Mouse (Mus musculus): ENCODE data around the gene Csrp1. TPM values are rescaled to one million over a fixed set of nuclear protein-coding genes. Genes with fewer than 3 reads are reported as not detected.

Gene Csrp1
- 112 TPM for polyA plus RNA-seq (2014; fragmentation: Illumina TruSeq; extraction: RNeasy Lipid Tissue Mini Kit (QIAGEN cat#74804); ENCODE audit: low read depth, low replicate concordance)

DNA sequence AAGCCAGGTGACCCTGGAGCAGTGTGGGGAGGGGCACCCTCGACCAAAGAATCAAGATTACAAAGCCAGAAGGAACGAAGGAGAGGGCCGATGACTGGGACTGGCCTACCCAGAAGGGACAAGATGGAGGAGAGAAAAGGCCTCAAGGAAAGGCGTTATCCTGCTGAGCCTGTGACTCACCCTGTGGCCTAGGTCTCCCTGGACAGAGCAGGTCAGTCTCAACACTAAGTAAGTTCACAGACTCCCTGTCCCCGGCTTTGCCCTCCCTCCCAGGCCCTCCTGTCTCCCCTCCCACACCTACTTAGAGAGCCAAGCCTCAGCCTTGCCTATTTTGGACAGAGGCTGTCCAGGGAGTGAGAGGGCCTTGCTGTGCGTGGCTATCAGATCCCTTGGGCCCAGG, at the start of gene Csrp1:
Csrp1 (plus strand) TSS at position 79 of the 400 bp plus-strand sequence.

DNA sequence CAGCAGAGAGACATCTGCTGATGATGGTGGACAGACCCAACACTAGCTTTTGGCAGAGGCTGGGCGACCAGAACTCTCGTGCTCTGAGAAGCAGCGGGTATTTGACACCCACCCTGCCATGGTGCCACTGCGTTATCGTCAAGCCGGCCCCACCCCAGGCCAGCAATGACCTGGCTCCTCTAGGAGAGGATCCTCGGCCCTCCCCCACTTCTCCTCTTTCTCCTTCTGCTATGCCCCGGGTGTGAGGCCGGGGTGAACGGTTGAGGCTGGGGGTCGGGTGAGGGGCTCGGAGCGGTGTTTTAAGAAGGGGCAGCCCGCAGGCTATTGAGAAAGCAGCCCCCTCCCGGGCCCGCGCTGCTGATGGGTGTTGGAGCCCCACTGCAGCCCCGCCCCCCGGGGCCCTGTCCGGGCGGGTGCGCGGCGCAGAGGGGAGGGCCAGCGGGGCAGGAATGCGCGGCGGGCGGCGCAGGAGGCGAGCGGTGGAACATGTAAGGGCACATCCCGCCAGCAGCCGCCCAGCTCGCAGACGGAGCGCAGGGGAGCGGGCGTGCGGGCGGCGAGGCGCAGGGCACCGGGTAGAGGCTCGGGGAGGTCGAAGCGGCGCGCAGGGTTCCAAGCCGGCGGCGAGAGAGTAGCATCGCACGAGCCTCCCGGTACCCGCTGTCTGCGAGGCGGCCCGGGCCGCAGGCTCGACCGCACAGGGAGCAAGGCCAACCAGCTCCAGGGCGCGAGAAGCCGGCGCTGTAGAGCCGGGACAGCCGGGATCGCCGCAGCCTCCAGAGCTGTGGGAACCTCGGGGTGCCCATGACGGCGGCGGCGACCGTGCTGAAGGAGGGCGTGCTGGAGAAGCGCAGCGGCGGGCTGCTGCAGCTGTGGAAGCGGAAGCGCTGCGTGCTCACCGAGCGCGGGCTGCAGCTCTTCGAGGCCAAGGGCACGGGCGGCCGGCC, 46.1 kb downstream of the Csrp1 start, which contains the start of gene Phlda3:
Phlda3 (plus strand) TSS at position 475 of the 947 bp plus-strand sequence.

DNA sequence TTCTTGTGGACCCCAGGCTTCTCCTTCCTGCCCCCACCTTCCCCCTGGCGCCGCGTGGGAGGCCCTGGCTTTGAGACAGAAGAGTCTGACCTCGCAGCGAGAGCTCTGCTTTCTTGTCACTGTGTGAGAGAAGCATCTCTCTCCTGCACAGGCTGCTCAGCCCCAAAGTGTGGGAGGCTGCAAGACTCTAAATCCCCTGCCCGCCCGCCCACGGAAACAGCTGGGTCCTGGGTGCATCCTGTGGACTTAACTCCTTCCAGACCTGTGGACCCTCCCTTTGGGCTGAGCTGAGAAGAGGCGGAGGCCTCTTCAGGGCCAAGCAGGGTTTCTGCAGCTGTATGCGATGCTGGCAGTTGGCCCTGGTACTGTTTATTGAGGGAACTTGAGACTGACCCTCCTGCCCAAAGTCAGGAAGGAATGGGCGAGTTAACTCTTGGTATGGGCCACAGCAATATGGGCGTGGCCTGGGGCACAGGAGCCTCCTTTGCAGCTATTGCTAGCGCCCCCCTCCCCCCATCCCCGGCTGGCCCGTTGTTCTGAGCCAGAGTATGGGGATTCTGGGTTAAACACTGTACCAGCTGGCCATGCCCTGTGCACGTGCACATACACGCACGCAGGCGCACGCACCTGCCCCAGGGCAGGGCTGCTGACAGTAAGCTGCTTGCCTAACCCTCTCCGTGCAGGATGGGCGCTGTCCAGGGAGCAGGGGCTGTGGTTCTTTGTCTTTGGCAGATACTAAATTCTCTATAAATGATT, 59.1 kb downstream of the Csrp1 start, which contains the start of gene Tnni1:
Tnni1 (plus strand) TSS at position 655 of the 756 bp plus-strand sequence.

Other genes with a start within 250 kb of the Csrp1 start
- gene Nav1, start 112.8 kb upstream of the Csrp1 start, polyA plus RNA-seq (2014; fragmentation: Illumina TruSeq; extraction: RNeasy Lipid Tissue Mini Kit (QIAGEN cat#74804); ENCODE audit: low read depth, low replicate concordance), result 12.2 TPM
- 1.2 TPM for gene Phlda3, start 46.1 kb downstream of the Csrp1 start, polyA plus RNA-seq (2014; fragmentation: Illumina TruSeq; extraction: RNeasy Lipid Tissue Mini Kit (QIAGEN cat#74804); ENCODE audit: low read depth, low replicate concordance)
- 1.0 TPM for gene Tnni1, start 59.4 kb downstream of the Csrp1 start, polyA plus RNA-seq (2014; fragmentation: Illumina TruSeq; extraction: RNeasy Lipid Tissue Mini Kit (QIAGEN cat#74804); ENCODE audit: low read depth, low replicate concordance)
- 11.7 TPM for gene Lad1, start 98.5 kb downstream of the Csrp1 start, polyA plus RNA-seq (2014; fragmentation: Illumina TruSeq; extraction: RNeasy Lipid Tissue Mini Kit (QIAGEN cat#74804); ENCODE audit: low read depth, low replicate concordance)
- 3.7 TPM for gene Tnnt2, start 116.3 kb downstream of the Csrp1 start, polyA plus RNA-seq (2014; fragmentation: Illumina TruSeq; extraction: RNeasy Lipid Tissue Mini Kit (QIAGEN cat#74804); ENCODE audit: low read depth, low replicate concordance)
- gene Pkp1, start 199.1 kb downstream of the Csrp1 start, polyA plus RNA-seq (2014; fragmentation: Illumina TruSeq; extraction: RNeasy Lipid Tissue Mini Kit (QIAGEN cat#74804); ENCODE audit: low read depth, low replicate concordance), result 4.1 TPM